ENCODE assay signal across 9 mouse cellular contexts in genomic region chr2:153131019-153131418, GRCm38 (mm10). TPM values are rescaled to one million over a fixed set of nuclear protein-coding genes. Genes with fewer than 3 reads are reported as not detected.
DNase-seq lines count a peak whose midpoint lies in the region; ATAC-seq and TF ChIP-seq lines count a peak whose summit lies in the region.
"Had no signal": no experiment of that assay in that cellular context is flagged by ENCODE, and none has a peak within 500 bp of the region (broad histone marks: within the 10 kb centered on the region; RNA-seq: fewer than 3 reads in every experiment).

No protein-coding gene starts in this region.

- H3K9me3 ChIP-seq in liver, embryonic 12.5 days (replicated peaks): no peaks in the 10 kb centered on the region
- H3K9me3 ChIP-seq: hindbrain, embryonic 13.5 days had no signal

- no peaks in the 10 kb centered on the region for H3K36me3 ChIP-seq in liver, adult 2 months (ENCODE audit: control insufficient read depth, insufficient read depth, low read length)
- H3K36me3 ChIP-seq in liver, embryonic 12.5 days: no peaks in the 10 kb centered on the region
- H3K36me3 ChIP-seq: hindbrain, embryonic 13.5 days had no signal

- H3K79me2 ChIP-seq in liver, adult 2 months (ENCODE audit: control insufficient read depth, insufficient read depth, low read length): no peaks in the 10 kb centered on the region

- H3K9ac ChIP-seq in liver, adult 2 months (ENCODE audit: low read depth, low read length): no peak overlapping the region
- no peak overlapping the region for H3K9ac ChIP-seq in liver, embryonic 12.5 days
- H3K9ac ChIP-seq: hindbrain, embryonic 13.5 days had no signal

- no peak for TF ChIP-seq POLR2A in liver, adult 2 months (IDR thresholded peaks at IDR 0.05; ENCODE audit: extremely low read depth, insufficient read depth, low read length)
- no peak for TF ChIP-seq POLR2A in cortical plate, adult 2 months (IDR thresholded peaks at IDR 0.05; ENCODE audit: extremely low read depth, insufficient read depth, low read length)

- H3K4me3 ChIP-seq in liver, adult 2 months (ENCODE audit: insufficient read depth, low read depth, low read length): no peak overlapping the region
- no peak overlapping the region for H3K4me3 ChIP-seq in liver, embryonic 12.5 days
- no peak overlapping the region for H3K4me3 ChIP-seq in cortical plate, adult 2 months (ENCODE audit: insufficient read depth, low read length)
- H3K4me3 ChIP-seq: hindbrain, embryonic 13.5 days had no signal

- H3K4me2 ChIP-seq in liver, embryonic 12.5 days: no peak overlapping the region
- H3K4me2 ChIP-seq: hindbrain, embryonic 13.5 days had no signal

- H3K27ac ChIP-seq in liver, adult 2 months (replicated peaks; ENCODE audit: insufficient read depth, low read depth, low read length): no peak overlapping the region
- H3K27ac ChIP-seq in liver, embryonic 12.5 days: no peak overlapping the region
- no peak overlapping the region for H3K27ac ChIP-seq in cortical plate, adult 2 months (ENCODE audit: insufficient read depth, low read length)
- H3K27ac ChIP-seq: hindbrain, embryonic 13.5 days had no signal

- DNase-seq in adrenal gland, postnatal 25 days: peak; percentile 23
- DNase-seq in adrenal gland, adult 2 months: no peak
- DNase-seq in liver, adult 2 months (ENCODE audit: extremely low read depth, low read depth, low spot score): no peak
- DNase-seq in mesoderm, embryonic 11.5 days (ENCODE audit: low read depth, low spot score): peak; percentile 28
- no peak for DNase-seq in Muller cell, postnatal 12 days (ENCODE audit: inconsistent ontology term)
- no peak for DNase-seq in right cerebral cortex, postnatal 36 days (ENCODE audit: low spot score in 2 of 2)

- no peaks in the 10 kb centered on the region for H3K27me3 ChIP-seq in liver, adult 2 months (ENCODE audit: control insufficient read depth, insufficient read depth, low read length)
- peaks cover 6% of the 10 kb centered on the region; the same call in 1 of the 2 replicates for H3K27me3 ChIP-seq in liver, embryonic 12.5 days (replicated peaks)

- TF ChIP-seq CTCF in liver, adult 2 months (IDR thresholded peaks at IDR 0.05; ENCODE audit: low read depth, low read length): peak; percentile 78
- peak; percentile 34 for TF ChIP-seq CTCF in cortical plate, adult 2 months (IDR thresholded peaks at IDR 0.05; ENCODE audit: extremely low read depth, insufficient read depth, low read length)

- no peak for ATAC-seq in liver, embryonic 12.5 days

- 24% methylated on average over 6 of the region's 6 CpGs for WGBS in liver, adult 2 months
- WGBS in liver, embryonic 12.5 days (ENCODE audit: insufficient replicate concordance): 17% methylated on average over 6 of the region's 6 CpGs

- no peaks in the 10 kb centered on the region for H3K4me1 ChIP-seq in liver, adult 2 months (ENCODE audit: control insufficient read depth, insufficient read depth, low read length)
- H3K4me1 ChIP-seq in liver, embryonic 12.5 days: no peaks in the 10 kb centered on the region
- H3K4me1 ChIP-seq in cortical plate, adult 2 months (ENCODE audit: control insufficient read depth, insufficient read depth, low read length): no peaks in the 10 kb centered on the region
- H3K4me1 ChIP-seq: hindbrain, embryonic 13.5 days had no signal

RNA-seq across cellular contexts. Expression of gene Hck, which starts 22.8 kb away (rescaled TPM):
- 1.7 and 1.9 TPM in 2 replicates for total RNA-seq in adrenal gland, postnatal 25 days (2021)
- 1 to 10 TPM; 3.1 to 4.6 TPM for total RNA-seq in adrenal gland, adult 2 months (2021)
- 4.2 and 4.7 TPM in 2 replicates for polyA plus RNA-seq in adrenal gland, adult 2 months (2012; rRNA removed)
- 7.7 and 8.1 TPM in 2 replicates for total RNA-seq in liver, adult 2 months (2014; rRNA removed)
- 2.8 and 5.7 TPM in 2 replicates for polyA plus RNA-seq in liver, adult 2 months (2012; rRNA removed)
- polyA plus RNA-seq in liver, embryonic 12.5 days (2016; fragmentation: Nextera tagmentation; extraction: Ambion mirVana): 5.6 and 6.5 TPM in 2 replicates
- polyA plus RNA-seq in cortical plate, adult 2 months (2012; rRNA removed): 3.4 and 3.7 TPM in 2 replicates

RNA-seq across cellular contexts. Expression of gene Tm9sf4, which starts 30.1 kb away (rescaled TPM):
- total RNA-seq in adrenal gland, postnatal 25 days (2021): 112 and 119 TPM in 2 replicates
- 100 to 1,000 TPM; 104 to 121 TPM for total RNA-seq in adrenal gland, adult 2 months (2021)
- polyA plus RNA-seq in adrenal gland, adult 2 months (2012; rRNA removed): 40.8 and 66.2 TPM in 2 replicates
- total RNA-seq in liver, adult 2 months (2014; rRNA removed): 28.0 and 37.1 TPM in 2 replicates
- polyA plus RNA-seq in liver, adult 2 months (2012; rRNA removed): 38.8 and 45.5 TPM in 2 replicates
- polyA plus RNA-seq in liver, embryonic 12.5 days (2016; fragmentation: Nextera tagmentation; extraction: Ambion mirVana): 43.4 and 44.8 TPM in 2 replicates
- polyA plus RNA-seq in cortical plate, adult 2 months (2012; rRNA removed): 68.4 and 70.5 TPM in 2 replicates

Comparison
In these comparisons a context has a peak if more than half of its experiments do, and no peak if none do; other contexts are left out.
1. DNase-seq: peak in adrenal gland, postnatal 25 days (single experiment) and mesoderm, embryonic 11.5 days (single experiment); none in adrenal gland, adult 2 months (single experiment), liver, adult 2 months (single experiment), Muller cell, postnatal 12 days (single experiment) and right cerebral cortex, postnatal 36 days (0 of 2).